Mouse (Mus musculus) lung, postnatal 10 days (tissue): ENCODE results near the gene Gm14391.
"Not testable (repeated sequence)": the region's sequence is repeated elsewhere in the genome, so short reads cannot be mapped to it uniquely, and the experiment has no call there.

Experiments
- DNase-seq: peaks from one replicate; pipeline ENCODE4 v3.0.0; 2021

The Gm14391 gene

DNA sequence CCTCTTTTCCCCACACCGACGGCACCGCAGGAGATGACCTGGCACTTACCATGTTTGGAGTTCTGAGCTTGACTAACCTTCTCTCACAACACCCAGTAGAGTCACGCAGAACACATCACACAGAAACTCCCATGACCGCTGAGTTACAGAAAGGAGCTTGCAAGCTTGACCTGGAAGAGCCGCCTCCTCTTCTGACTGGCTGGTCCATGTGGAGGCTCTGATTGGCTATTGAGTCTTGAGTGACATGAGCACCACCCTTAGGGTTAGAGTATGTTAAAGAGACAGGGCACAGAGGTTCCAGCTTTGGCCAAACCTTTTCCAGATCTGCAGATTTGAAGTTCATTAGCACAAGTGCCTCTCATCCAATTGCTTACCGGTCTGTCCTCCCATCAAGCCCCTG lies at the start of gene Gm14391:
TSS of gene Gm14391 (minus strand) at position 186 of the 400 bp plus-strand sequence.
- DNase-seq: not testable (repeated sequence)

DNA sequence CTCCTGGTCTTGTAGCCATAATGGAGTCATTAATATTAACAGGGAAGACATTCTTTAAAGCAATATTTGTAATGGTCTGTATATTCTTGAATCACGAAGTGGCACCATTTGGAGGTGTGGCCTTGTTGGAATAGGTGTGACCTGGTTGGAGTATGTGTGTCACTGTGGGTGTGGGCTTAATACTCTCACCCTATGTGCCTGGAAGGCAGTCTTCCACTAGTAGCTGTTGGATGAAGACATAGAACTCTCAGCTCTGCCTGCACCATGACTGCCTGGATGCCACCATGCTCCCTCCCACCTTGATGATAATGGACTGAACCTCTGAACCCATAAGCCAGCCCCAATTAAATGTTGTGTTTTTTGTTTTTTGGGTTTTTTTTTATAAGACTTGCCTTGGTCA lies 27.7 kb downstream of the Gm14391 start:
- not testable (repeated sequence) for DNase-seq

DNA sequence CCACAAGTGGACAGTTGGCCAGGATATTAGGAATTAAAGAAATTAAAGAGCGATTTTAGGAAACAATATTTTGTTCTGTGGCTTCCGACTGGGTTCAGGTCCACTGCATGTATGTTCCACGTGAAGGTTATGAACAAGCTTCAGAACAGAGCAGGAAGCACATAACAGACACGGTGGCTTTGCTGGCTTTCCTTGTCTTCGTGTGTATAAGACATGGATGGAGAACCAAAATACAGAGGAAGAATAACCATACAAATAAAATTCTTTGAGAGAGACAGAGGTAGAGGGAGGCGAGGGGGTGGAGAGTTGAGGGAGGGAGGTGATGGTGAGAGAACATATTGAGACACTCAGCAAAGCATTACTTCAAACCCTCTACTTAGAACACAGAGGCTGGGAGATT lies 30.4 kb downstream of the Gm14391 start:
- no peak for DNase-seq

DNA sequence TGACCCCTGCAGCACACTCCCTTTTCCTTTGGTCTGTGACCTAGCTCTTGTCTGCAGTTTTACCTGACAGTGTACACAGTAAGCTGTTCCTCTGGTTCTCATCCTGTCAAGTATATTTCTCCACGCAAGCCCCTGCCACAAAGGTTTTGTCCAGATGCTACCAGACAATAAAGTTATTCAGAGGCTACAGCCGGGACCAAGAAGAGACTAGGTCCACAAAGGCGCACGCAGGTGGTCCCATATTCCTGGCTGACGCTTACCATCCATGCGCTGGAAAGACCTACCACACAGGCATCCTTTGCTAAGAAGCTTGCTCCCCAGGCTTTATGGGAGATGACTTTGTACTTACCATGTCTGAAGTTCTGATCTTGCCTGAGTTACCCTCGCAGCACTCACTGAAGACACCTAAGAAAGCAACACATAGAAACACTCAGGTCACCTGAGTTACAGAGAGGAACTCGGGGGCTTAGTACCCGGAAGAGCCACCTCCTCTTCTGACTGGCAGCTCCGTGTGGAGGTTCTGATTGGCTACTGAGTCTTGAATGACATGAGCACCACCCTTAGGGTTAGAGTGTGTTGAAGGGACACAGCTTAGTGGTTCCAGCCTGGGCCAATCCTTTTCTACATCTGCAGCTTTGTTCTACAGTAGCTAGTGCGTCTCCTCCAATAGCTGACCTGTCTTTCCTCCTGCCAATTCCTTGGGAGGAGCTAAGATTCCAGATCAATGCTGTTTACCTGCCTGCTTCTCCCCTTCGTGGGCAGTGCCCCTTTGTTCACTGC lies 31.1 kb downstream of the Gm14391 start, which contains the start of gene Gm14443:
TSS of gene Gm14443 (minus strand) at position 471 of the 780 bp plus-strand sequence.
- not testable (repeated sequence) for DNase-seq

DNA sequence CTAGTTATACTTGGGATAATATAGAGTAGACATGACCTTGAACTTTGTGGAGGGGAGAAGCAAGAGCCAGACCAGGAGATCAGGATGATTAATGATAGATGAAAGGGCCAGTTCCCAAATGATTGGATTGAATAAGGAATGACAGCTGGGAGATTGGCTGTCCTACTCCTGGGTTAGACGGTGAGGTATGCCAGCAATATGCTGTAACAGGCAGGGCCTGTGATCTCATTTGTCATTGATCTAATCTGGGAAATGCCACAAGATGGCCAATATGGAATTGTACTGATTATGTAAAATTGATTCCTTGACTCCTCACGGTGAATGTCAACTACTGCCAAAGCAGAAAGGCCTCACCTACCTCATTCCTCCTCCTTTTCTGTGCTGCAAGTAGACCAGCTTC lies 32.7 kb downstream of the Gm14391 start:
- not testable (repeated sequence) for DNase-seq

DNA sequence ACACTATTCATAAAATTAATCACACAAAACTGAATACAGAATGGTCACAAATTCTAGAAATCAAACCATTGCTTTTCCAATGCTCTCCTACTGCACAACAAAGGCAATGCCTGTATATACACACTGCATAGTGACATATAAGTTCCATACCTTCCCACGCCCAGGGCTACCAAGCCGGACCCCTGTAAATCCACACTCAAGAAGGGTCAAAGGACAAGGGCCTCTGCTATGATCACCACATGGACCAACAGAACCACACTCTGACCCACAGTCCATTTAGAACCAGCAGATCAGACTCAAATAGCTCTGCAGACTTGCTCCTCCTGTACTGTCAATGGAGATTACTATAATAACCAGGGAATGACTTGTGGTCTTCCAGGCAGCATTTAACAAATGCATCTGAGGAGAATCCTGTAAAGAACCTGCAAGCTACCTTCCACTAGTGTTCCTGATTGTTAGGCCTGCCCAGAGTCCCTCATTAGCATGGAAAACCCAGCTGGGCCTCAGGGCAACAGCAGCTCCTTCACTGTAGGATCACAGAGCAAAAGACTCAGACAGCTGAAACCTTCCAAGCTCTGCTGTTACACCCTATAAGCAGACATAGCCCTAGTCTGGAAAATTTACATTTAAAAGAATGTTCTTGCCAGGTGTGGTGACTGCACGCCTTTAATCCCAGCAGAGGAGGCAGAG lies 33.7 kb downstream of the Gm14391 start:
- DNase-seq: not testable (repeated sequence)

DNA sequence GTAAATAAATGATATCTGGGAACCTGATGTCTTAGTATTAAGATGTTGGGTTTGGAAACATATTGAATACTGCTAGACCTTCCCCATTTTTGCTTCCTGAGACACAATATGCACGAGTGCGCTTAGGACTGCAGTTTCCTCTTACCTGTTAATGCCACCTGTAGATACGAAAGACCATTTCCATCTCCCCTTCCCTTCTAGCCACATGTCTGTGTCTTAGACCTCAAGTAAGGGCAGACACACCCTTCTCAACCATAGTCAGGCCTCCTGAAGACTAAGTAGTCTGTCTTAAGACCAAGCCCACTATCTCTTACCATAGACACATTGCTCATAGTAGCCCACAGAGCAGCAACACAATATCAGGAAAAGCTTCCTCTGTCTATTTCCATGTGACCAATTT lies 34.6 kb downstream of the Gm14391 start:
- no peak for DNase-seq

DNA sequence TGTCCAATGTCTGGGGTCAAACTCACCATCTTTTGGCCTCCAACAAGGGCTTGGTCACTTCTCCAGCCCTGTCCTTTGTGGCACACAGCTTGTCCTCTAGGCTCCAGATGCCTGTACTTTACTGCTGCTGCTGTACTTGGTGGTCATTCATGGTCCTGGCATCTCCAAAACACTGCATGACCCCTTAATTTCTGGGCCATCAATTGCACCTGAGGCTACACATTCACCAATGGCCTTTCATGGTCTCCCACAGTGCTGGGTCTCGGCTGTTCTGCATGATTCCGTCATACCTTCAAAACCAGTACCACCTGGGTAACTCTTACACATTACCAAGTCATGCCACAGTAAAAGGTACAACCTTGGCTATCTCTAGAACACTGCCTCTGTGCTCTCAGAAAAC lies 39.8 kb downstream of the Gm14391 start:
- not testable (repeated sequence) for DNase-seq

DNA sequence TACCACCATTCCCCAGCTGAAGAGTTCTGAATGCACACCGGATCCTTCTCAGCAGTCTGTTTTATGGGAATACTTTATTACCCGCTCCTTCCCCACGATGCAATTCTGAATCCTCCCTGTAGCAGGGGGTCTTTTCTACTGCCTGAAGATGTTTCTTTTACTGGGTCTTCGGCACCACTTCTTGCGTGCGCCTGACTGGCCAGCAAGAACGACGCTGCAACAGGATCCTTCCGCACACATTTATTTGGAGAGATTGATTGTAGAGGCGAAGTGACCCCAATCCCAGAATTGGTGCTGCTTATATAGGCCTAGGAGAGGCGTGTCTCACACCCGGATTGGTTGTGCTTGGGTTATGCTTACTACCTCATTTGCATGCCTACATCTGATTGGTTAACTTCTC lies 41.6 kb downstream of the Gm14391 start:
- DNase-seq: not testable (repeated sequence)

DNA sequence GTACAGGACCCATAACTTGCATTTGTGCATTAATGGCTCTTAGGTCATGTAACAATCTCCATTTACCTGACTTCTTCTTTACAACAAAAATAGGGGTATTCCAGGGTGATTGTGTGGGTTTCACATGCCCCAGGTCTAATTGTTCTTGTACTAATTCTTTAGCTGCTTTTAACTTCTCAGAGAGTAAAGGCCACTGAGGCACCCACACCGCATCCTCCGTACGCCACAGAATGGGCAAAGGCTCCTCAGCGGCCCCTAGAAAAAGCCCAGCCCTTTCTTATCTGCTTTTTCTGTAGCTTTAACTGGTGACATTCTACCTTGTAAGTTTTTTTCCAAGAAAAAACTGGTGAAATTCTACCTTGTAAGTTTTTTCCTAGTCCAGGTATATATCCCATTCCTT lies 45.3 kb downstream of the Gm14391 start:
- not testable (repeated sequence) for DNase-seq

DNA sequence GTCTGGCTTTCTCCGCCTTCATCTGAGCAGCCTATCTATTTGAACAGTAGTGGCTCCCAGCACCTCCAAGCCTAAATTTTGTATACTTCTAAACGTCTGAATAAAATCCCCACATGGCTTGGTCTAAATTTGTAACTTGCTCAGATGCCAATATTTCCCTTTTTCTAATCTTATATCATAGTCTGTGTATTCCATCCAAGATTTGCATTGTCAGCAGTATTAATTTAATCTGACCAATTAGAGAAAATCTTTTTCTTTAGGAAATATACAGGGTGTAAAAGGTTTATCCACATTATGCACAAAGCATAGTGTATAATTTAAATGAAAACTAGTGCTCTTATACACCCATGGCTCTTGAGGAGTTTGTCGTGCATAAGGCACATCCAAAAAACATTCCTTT lies 48.1 kb downstream of the Gm14391 start:
- no peak for DNase-seq

DNA sequence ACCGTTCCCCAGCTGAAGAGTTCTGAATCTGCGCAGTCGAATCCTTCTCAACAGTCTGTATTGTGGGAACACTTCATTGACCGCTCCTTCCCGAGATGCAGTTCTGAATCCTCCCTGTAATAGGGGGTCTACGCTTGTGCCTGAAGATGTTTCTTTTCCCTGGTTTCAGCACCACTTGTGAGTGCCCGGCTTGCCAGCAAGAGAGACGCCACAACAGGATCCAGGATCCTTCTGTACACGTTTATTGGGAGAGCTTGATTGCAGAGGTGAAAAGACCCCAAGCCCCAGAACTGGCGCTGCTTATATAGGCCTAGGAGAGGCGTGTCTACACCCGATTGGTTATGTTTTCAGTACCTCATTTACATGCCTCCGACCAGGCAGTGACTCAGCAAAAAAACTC lies 50.0 kb downstream of the Gm14391 start:
- no peak for DNase-seq

DNA sequence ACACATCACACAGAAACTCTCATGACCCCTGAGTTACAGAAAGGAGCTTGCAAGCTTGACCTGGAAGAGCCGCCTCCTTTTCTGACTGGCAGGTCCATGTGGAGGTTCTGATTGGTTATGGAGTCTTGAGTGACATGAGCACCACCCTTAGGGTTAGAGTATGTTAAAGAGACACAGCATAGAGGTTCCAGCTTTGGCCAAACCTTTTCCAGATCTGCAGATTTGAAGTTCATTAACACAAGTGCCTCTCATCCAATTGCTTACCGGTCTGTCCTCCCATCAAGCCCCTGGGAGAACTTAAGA lies 64.8 kb downstream of the Gm14391 start, which contains the start of gene Gm14399:
TSS of gene Gm14399 (minus strand) at position 20 of the 303 bp plus-strand sequence.
- not testable (repeated sequence) for DNase-seq

DNA sequence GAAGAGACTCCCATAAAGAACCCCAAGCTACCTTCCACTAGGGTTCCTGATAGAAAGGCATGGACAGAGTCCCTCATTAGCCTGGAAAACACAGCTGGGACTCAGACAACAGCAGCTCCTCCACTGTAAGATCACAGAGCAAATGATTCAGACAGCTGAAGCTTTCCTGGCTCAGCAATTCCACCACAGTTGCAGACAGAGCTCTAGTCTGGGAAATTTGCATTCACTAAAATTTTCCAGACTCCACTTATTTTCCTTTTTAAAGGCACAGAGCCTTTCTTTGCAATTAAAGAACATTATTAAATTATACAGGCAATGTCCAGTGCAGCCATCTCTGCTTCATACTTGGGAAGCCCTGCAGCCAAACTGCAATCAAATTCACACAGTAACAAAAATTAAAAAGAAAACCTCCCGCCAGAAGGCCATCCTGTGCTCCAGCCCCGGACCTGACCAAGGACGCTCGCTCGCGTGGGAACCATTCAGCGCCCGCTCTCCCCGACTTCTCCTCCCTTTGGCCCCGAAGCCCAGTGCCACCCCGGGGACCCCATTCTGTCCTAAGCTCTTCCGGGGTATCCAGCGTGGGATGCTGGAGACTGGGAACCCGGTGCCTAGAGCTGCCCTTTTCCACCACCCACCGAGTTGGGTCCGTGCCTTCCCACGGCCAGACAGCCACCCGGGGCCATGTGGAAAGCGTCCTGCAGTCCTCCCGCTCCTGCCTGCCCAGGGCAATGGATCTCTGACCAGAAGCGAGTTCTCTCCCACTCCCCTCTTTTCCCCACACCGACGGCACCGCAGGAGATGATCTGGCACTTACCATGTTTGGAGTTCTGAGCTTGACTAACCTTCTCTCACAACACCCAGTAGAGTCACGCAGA lies 65.4 kb downstream of the Gm14391 start:
- peak; percentile 14 for DNase-seq
